Mouse (Mus musculus) layer of hippocampus, postnatal 10 days (tissue): ENCODE measurements at regions not wholly inside any gene's neighbourhood (a gene's known extent, or its start where the extent isn't known, plus 50 kb on each side); places are given as distances from the start of the nearest gene placed in this dataset.

Experiments used
- DNase-seq, 2 experiments: peaks; one replicate each; pipeline ENCODE4 v3.0.0; 2021; ENCODE audit warnings: low spot score in 2 of 2

- DNase-seq = no peak
Observed at GRCm38 (mm10) chr1:89373806-89374205, 80.8 kb upstream of the Agap1 start.

GRCm38 (mm10) chr1:89374271-89374670 lies 80.3 kb upstream of the Agap1 start:
- no peak for DNase-seq

GRCm38 (mm10) chr1:89382021-89382420 lies 72.6 kb upstream of the Agap1 start:
- no peak for DNase-seq

- DNase-seq = peak; percentile 13 to 29
Observed at GRCm38 (mm10) chr1:89385111-89385510, 69.5 kb upstream of the Agap1 start.

- DNase-seq = no peak
Observed at GRCm38 (mm10) chr1:89392711-89393110, 61.9 kb upstream of the Agap1 start.

GRCm38 (mm10) chr1:89394471-89394870 lies 60.1 kb upstream of the Agap1 start:
- no peak for DNase-seq

GRCm38 (mm10) chr1:89400734-89401202 lies 53.8 kb upstream of the Agap1 start:
- DNase-seq = peak; percentile 26 to 28

- no peak for DNase-seq
Observed at GRCm38 (mm10) chr1:89402513-89403210, 51.9 kb upstream of the Agap1 start.

GRCm38 (mm10) chr1:89403551-89404050 lies 51.0 kb upstream of the Agap1 start:
- no peak for DNase-seq
